Mouse (Mus musculus) adrenal gland, postnatal 14 days (tissue): ENCODE measurements at regions not wholly inside any gene's neighbourhood (a gene's known extent, or its start where the extent isn't known, plus 50 kb on each side); places are given as distances from the start of the nearest gene placed in this dataset.
"Not testable (repeated sequence)": the region's sequence is repeated elsewhere in the genome, so short reads cannot be mapped to it uniquely, and the experiment has no call there.

ENCODE experiments used
- DNase-seq: peaks from one replicate; pipeline ENCODE4 v3.0.0; 2021; ENCODE audit warnings: mixed read lengths

DNA sequence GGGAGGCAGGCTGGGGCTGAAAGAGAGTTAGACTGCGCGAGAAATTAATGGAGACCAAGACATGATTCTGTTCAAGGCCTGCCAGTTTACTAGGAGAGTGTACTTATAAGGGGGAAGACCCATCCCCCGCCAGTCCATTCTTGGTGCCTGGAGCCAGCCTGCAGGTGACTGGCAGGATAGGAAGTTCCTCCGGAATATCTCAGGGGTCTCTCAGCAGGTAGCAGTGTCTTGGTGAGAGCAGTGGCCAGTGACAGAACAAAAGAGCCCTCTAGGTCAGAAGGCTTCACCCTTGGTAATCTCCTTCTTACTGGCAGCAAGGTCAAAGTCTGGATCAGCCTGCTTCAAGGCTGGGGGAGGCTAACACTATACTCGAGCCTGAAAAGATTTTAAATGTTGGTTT, 83.7 kb upstream of the Zfp804b start:
- no peak for DNase-seq

DNA sequence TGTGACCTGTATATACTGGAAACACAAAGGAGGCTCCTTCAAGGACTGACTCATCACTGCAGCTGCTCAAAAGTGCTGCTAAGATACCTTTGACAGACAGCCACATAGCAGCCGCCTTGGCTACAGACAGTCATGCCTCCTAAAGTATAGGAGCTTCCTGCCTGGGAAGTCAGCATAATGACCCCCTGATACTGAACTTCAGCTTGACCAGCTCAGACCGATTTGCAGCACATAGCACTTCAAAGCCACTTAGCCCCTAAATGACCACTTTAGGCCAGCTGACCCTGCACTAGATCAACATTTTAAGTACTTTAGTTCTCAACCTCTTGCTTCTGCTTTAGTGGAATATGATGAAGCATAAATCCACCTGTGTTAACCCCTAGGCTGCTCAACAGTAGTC, 91.9 kb upstream of the Zfp804b start:
- DNase-seq: no peak

DNA sequence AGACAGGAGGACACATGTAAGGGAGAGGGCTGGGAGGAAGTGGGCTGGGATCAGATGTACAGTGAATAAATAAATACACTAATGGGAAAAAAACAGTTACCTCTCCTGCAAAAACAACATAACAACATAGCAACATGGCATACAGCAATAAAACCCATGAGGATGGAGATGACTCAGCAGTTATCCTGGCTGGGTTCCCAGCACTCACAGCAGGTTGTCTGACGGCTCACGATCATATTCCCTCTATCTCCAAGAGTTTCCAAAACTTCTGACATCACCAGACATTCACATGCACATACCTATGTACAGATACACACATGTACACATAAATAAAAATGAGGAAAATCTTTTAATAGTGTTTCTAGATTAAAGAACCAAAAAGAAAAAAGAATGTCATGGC, 103.4 kb upstream of the Zfp804b start:
- no peak for DNase-seq

DNA sequence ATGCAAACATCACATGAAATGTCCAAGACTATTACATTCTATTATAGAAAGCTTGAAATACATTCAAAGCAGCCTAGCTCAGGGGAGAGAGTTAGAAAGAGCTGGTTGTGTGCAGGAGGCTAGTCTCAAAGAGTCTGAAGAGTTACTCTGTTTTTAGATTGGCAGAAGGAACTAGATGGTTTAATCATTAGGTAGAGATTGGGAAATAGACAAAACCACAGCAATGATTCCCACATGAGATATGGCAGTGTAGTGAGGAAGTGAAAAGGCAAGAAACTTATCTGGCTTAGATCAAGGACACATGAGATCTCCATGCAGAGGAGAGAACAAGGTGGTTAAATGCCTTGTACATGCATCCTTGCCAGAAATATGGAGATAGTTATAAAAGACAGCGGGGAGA, 110.3 kb upstream of the Zfp804b start:
- no peak for DNase-seq

DNA sequence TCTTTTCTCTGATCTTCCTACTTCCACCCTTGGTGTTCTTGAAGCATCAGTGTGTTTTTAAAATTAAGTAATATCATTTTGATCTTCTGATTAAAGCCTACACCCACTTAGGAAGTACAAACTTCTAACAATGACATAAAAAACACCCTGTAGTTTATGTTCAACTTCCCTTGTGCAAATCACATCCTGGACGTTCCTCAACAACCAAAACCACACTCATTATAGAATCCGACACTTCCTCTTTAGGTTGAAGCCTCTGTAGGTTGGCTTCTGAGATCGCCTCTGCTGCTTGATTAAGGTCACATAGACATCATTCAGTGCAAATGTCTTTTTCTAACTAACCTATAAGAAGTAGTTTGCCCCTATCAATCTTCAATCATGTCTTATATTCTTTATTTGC, 112.5 kb upstream of the Zfp804b start:
- no peak for DNase-seq

DNA sequence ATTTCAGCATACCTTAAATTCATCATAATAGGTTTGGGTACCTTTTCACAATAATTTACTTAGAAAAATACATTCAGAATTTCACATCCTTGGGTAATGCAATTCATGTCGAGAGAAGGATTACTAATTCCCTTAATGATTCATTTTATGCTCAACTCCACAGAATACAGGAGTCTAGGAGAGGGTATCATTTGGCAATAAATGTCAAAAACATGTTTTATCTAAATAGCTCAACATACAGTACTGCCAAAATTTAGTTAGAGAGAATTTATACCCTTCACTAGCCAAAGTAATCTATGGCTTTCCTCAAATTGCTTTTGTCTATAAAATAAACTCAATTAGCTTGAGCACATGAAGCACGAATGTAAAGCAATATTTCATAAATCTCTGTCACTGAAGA, 144.6 kb upstream of the Zfp804b start:
- no peak for DNase-seq

DNA sequence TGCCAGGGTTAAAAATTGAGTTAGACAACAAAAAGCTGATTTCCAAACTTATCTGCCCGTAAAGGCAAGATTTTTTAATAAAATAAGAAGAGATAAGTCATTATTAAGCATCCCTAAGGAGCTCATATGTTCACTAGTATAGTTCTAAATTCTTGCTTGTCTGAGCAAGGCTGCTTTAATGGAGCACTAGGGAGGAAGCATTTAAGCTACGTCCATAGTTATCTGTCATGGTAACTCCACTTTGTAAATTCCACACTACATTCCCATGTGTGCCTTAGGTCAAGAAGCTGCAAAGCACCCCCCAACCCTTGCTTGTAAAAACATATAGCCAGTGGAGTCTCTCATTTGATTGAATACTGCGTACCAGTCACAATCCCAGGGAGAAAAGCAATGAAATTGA, 145.0 kb upstream of the Zfp804b start:
- DNase-seq: no peak

DNA sequence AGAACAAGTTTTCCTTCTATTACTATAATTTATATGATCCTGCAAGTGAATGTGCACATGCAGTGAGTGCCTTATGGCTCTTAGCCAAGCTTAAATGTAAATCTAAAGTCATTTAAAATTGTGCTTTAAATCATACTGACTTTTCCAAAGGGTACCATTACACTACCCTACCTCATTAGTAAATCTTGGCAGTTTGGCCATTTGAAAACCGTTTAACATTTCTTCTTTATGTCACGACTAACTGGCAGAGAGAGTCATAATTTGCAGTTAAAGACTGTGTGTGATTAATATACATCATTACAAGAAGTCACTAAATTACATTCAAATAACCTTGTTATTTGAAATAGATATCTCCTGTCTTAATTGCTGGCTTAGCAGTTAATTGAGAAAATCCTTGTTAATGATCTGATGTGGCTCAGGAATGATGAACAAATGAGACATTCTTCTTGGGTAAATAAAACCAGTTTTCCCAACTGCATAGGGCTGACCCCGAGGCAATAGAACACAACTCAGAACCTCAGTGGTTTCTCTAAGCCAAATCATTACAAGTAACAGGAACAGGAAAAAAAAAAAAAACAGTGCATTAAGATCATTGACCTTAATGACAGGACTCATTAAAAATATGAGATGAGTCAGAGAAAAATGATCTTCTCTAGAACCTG, 173.1 kb upstream of the Zfp804b start:
- no peak for DNase-seq

DNA sequence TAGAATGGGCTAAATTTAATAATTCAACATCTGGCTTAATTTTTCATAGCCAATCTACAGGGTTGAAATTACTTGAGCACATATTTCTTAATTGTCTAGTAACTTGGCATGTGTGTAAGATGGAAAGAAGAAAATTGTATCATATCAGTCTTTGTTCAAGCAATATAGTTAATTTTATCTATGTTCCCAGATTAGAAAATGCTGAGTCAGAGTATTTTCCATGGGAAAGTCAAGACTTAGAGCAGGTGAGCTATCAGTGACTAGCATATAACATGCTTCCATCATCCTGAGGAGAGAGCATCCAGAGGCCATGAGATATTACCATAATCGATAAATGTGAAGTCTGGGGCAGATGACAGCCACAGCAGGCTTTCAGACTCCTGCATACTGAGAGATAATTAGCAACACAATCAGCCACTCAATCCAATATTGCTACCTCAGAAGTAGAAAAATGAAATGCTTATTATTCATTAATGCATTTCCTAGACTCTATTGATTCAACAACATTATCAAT, 188.2 kb upstream of the Zfp804b start:
- no peak for DNase-seq

DNA sequence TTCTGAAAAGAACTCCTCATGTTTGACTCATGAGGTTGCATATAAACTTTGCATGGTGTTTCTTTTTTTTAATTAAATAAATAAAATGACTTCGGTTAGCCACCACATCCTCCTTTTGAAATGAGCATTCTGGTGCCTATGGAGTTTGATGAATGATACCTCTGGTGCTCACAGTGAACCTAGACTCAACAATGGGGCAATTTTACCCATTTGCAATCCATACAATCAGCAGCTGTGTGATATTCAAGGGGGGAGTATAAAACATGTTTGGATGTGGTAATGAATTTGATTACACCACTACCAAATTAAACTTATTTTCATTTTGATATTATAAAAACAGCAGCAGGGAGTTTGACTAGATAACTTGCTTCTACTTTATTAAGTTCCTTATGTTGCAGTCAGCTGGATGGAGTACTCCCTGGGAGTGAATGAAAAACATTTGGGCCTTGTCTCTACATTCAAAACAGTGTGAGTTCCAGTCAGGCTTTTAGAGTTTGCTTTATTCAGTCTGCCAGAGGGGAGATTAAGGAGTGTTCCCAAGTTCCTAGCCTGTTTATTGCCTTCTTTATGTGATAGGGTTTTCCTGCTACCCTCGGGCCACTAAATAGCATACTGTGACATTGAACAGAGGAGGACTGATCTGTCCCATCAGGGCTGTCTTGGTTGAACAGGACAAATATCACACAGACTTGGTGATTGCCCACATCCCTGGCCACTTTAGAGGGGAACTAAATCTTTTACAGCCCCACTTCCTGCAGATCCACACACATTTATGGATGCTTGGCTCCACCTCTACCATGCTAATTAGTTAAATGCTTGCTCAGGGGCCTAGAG, 195.5 kb upstream of the Zfp804b start:
- DNase-seq: no peak

DNA sequence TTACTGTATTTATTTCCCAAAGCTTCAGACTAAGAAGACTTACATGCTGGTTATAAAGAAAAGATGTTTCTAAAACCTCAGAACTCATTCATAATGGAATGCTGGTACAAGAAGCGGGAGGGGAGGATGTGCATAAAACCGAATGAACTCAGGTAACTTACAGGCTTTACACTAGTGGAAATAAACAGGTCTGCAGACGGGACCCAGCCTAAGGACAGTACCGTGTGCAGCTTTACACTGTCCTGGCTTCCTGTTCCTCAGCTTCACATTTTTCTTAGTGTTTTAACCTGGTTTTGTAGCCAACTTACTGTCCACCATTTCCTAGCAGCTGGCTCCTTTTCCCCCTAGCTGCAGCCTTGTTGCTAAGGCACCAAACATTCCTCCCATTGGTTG, 196.1 kb upstream of the Zfp804b start:
- DNase-seq: no peak

DNA sequence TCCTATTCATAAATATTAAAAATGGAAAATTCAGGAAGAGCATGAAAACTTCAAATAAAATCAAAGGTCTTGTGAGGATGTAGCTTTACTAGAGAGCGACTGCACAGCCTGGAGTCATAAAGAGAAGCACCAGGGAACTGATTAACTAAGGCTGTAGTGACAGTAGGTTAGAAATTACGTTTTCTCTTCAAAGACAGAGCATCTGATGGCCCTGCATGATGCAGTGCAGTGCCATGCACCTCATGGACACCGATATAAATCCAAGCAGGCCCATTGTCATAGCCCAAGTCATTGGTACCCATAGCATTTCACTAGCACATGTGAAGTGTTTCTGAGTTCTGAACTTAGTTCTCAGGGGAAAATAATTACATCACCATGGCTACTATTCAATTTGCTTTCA, 199.3 kb upstream of the Zfp804b start:
- no peak for DNase-seq

DNA sequence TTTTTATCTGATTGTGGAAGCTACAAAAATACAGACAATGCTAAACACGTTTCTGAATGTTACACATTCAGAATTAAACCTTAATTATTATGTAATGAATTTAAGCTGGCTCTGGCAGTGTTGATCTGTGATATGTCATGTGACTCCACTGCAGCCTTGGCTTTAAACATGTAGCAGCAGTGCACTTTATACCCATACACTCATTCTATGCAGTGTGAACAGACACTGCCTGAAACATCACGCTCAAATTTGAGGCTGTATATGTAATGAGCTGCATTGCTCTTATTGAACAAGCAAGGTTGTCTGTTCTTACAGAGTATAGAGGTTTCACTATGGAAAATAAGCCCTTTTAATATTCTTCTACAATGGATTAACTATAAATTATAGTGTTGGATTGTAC, 235.9 kb upstream of the Zfp804b start:
- no peak for DNase-seq

DNA sequence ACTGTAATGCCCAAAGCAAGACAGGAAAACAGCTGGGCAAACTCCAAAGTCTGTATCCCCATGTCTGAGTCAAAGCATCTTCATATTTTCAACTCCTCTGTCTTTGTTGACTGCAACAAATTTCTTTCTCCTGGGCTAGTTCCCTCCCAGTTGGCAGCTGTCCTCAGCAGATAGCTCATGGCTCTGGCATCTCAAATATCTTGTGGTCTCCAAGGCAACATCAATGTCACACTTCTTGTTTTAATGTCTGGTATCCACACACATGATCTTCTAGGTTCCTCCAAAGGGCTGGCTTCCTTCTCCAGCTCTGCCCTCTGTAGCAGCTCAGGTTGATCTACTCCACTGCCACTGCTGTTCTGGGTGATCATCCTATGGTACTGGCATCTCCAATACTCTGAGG, 242.0 kb upstream of the Zfp804b start:
- no peak for DNase-seq

DNA sequence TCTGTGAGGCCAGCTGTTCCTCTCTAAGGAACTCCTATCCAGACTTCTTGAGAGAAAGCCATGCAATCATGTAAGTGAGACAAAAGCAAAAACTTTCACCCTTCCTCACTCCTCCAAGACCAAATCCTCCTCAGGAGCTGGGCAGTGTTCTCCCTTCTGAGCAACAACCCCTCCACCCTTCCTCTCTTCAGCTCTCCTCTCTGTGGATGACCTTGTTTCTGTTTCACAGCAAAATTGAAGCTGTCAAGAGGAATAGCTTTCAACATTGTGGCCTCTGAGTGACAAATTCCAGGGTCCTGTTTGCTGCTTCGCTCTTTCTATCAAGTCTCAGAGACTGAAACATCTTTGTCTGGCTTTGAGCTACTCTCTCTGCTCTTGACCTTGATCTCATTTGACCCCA, 255.9 kb upstream of the Zfp804b start:
- no peak for DNase-seq

DNA sequence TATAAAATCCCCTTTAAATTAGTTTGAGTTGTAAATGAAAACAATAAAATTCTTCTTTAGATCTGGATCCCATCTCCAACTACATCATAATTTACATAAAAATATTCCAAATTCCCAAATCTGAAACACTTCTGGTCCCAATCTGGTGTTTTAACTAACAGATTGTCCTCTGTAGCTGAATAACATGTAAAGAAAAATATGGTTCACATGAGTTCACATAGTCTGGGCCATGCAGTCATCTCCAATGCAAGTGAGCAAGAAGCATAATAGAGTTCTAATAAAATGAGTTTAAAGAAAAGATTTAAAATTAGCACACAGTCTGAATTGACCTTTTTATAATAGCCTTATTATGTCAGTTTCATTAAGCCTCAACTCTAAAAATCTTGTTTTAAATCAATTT, 263.0 kb upstream of the Zfp804b start:
- no peak for DNase-seq

DNA sequence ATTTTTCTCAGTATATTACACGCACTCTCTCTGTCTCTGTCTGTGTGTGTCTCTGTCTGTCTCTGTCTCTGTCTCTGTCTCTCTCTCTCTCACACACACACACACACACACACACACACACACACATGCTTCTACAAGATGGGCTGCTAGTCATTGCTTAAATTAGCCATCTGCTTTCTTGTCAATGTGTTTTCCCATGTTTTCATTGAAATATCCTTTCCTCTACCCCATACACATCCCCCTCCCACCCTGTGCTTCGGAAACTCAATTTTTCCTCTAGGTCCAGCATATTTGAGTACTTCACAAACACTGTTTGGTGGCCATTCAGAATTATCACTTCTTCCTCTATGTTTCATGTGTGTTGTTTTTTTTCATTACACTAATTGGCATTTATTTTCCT, 263.4 kb upstream of the Zfp804b start:
- no peak for DNase-seq

DNA sequence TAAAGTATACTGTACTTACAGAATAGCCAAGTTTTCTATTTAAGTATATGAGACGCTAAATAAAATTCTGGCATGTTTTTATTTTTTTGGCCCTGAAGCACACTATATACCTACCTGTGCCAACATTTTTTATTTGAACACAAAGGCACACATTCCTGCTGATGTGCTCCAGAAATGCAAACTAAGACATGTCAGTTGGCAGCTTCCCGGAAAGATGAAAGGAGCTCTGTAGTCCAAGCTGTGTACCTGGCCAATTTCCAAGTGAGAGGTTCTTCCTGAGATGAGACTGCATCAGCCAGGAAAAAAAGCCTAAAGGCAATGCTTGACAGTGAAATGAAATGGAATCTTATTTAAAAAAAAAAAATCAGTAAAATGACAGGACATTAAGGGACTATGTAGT, 305.0 kb upstream of the Steap4 start:
- no peak for DNase-seq

DNA sequence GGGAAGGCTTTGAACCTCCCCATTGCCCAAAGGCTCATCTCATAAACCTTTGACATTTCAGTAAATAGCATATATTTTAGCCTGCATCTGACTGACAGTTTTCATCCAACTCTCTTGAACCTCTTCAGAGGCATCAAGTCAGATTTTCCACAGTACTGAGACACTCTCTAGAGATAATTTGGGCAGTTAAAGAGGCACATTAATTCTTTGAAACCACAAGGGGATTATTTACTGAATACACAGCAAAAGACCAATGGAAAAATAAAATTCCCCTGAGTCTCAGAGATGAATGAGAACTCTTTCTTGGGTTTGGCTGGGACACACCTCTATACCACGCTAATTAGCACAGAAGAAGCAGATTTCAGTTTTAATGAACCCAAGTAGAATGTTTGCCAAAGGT, 258.5 kb upstream of the Steap4 start:
- DNase-seq: no peak

DNA sequence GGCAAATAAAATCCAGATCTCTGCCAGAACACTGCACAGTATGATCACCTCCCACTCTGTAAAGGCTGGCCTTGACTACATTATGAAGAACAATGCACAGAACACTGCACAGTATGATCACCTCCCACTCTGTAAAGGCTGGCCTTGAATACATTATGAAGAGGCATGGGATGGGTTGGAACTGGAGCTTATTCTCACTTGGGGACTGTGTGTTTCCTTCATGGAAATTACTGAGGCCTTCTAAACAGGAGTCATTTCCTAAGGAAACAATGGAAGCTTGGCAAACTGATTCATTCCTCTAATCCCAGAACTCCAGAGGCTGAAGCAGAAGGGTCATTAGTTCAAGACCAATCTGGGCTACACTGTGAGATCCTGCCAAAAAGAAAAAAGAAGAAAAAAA, 240.7 kb upstream of the Steap4 start:
- no peak for DNase-seq

DNA sequence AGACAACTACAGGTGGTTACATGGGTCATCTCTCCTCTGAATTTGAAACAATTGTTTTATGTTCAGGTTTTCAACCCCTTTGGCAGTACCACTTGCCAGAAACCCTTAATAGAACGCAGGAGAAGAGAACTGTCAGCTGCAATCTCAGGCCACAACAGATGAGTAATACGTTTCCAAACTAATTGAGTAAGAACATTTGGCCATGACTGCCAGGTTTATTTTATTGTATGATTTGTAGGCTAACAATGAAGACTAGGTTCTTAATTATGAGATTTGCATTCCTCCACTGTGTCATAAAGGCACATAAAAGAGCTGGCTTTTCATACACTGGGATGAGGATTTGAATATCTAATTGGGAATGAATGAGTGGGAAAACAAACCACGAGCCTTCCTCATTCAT, 240.2 kb upstream of the Steap4 start:
- DNase-seq: no peak

DNA sequence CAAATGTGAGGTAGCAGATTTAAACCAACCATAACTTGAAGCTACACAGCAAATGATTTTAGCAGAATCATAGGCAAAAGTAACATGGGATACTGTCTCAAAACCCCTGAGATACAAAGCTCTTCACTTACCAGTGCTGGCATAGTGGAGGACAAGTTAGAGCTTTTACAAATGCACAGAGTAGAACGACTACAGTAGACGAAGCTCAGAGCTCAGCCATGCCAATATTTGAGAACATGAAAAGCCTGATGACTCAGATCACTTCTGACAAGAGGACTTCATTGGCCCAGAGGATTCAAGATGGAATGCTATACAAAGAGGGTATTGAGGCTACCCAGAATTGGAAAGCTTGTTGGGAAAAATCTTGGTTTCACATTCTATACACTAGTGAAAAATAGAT, 239.6 kb upstream of the Steap4 start:
- DNase-seq: no peak

DNA sequence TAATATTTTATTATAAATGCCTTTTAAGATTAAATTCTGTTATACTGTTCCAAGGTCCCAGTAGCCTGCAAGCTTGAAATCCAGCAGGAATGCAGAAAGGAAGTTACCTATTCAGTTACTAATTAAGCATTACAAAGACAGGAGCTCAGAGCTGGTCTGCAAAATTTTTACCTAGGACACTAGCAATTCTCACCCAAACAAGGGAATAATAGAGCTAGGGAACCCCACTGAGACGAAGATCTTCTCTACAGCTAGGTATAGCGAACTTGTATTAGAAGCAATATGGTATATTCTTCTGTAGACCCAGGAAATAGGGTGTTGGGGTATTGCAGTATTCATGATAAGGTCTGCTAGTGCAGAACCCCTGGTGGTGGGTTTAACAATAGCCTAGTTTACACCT, 227.7 kb upstream of the Steap4 start:
- DNase-seq: not testable (repeated sequence)

DNA sequence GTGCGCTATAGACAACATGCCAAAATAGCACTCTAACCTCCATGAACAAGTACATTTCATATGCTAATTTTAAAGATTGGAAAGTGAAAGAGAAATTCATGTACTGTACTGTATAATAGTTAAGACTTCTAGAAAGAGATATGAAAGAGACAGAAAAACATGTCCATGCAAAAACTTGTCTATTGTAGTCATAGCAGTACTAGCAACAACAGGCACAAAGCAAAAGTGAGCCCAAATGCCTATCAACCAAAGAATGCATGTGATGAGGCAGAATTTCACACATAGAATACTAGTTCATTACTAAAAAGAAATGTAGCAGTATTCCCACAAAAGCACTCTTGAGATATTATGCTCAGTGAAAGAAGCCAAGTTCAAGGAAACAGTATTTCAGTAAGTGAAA, 180.4 kb upstream of the Steap4 start:
- no peak for DNase-seq
